Comparison of ENCODE assay signal across 8 mouse cellular contexts in the genomic region with DNA sequence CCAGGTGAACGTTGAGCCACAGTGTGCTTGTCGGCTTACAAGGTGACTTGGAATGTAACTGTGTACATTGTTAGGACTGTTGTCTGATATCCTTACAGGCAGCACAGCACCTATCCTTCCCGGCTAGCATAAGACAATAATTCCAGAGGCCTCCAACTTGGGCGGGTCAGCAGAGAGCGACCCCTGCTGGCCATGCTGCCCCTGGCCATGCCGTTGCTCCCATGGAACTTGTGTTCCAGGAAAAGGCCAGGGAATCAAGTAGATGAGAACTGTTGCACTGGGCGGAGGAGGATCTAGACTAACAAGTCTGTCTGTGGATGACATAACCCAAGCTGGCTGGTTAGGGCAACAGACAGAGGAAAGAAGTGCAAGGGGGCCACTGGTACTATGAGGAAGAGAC. TPM values are rescaled to one million over a fixed set of nuclear protein-coding genes. Genes with fewer than 3 reads are reported as not detected.
DNase-seq lines count a peak whose midpoint lies in the region; ATAC-seq and TF ChIP-seq lines count a peak whose summit lies in the region.

No protein-coding gene starts in this region.

- no peak overlapping the region for H3K4me3 ChIP-seq in G1E (ENCODE audit: low read depth, low read length)
- H3K4me3 ChIP-seq in midbrain, embryonic 14.5 days (replicated peaks; ENCODE audit: low read depth, low read length), result no peak overlapping the region

- peaks cover 17% of the 10 kb centered on the region for H3K4me1 ChIP-seq in G1E (ENCODE audit: insufficient read depth, low read depth, low read length)
- 0 out of 2 replicates have a peak, but pooled peaks cover 4% of the 10 kb centered on the region for H3K4me1 ChIP-seq in midbrain, embryonic 14.5 days (ENCODE audit: control insufficient read depth, insufficient read depth, low read length)

- no peak overlapping the region for H3K27ac ChIP-seq in midbrain, embryonic 14.5 days (replicated peaks; ENCODE audit: low read depth, low read length)

- no peak for ATAC-seq in G1E (ENCODE audit: extremely low read depth, insufficient number of reproducible peaks, low FRiP score, poor library complexity, severe bottlenecking)
- no peak for ATAC-seq in midbrain, embryonic 14.5 days (ENCODE audit: low FRiP score, low TSS enrichment)
- ATAC-seq in monocyte, adult 5-6 weeks (replicated peaks; ENCODE audit: insufficient number of reproducible peaks, low FRiP score, low TSS enrichment, poor library complexity, severe bottlenecking), result no peak

- H3K9me3 ChIP-seq in G1E (replicated peaks), result no peaks in the 10 kb centered on the region; the same call in 1 of the 2 replicates
- no peaks in the 10 kb centered on the region for H3K9me3 ChIP-seq in midbrain, embryonic 14.5 days (ENCODE audit: control insufficient read depth, low read length)

- no peak overlapping the region for H3K4me2 ChIP-seq in midbrain, embryonic 14.5 days (ENCODE audit: low read length)

- TF ChIP-seq CTCF in G1E (IDR thresholded peaks at IDR 0.05; ENCODE audit: low read depth, low read length), result peak; percentile 76

- DNase-seq in adrenal gland, adult (ENCODE audit: inconsistent age in 2 of 2, low spot score in 1 of 2), result peak; percentile 52 to 80
- DNase-seq in adrenal gland, adult 8-10 months, result no peak
- DNase-seq in G1E (ENCODE audit: low spot score), result peak; percentile 40
- DNase-seq in cerebellum, adult 9-11 months, result peak; percentile 72
- peak; percentile 60 to 61 for DNase-seq in heart, adult 9 months (ENCODE audit: low spot score in 2 of 2)
- DNase-seq in kidney, postnatal 10 days, result peak; percentile 78
- DNase-seq in midbrain, embryonic 14.5 days, result peak; percentile 67

- H3K9ac ChIP-seq in midbrain, embryonic 14.5 days (replicated peaks; ENCODE audit: low read length), result no peak overlapping the region

- 36% methylated on average over 7 of the region's 7 CpGs for WGBS in midbrain, embryonic 14.5 days

- H3K27me3 ChIP-seq in G1E (ENCODE audit: insufficient read depth, low read length), result peaks cover 45% of the 10 kb centered on the region
- H3K27me3 ChIP-seq in midbrain, embryonic 14.5 days (ENCODE audit: control insufficient read depth, insufficient read depth, low read length), result no peaks in the 10 kb centered on the region

- no peaks in the 10 kb centered on the region for H3K36me3 ChIP-seq in G1E (replicated peaks)
- H3K36me3 ChIP-seq in midbrain, embryonic 14.5 days (ENCODE audit: control insufficient read depth, insufficient read depth, low read length), result no peaks in the 10 kb centered on the region

RNA-seq across cellular contexts. Expression of a gene that starts 19.6 kb away (rescaled TPM):
- 10 to 100 TPM; 32.3 to 51.1 (median 46.1) TPM for total RNA-seq in adrenal gland, adult 8-10 months (2022)
- not detected in 2 replicates for total RNA-seq in G1E (2014; fragmentation: Nextera tagmentation)
- 0.23 and 0.33 TPM in 2 replicates for total RNA-seq in G1E (2017)
- polyA plus RNA-seq in G1E (2012), result 0.06 TPM in 1 of 2 replicates, not detected in the other
- 4.4 and 8.8 TPM in 2 replicates for polyA plus RNA-seq in midbrain, embryonic 14.5 days (2014; fragmentation: Nextera tagmentation; extraction: Ambion mirVana)
- 46.4 to 62.2 TPM (median 61.7 TPM) in 3 replicates for total RNA-seq in monocyte, adult 5-6 weeks (2017)

Comparison
In these comparisons a context has a peak if more than half of its experiments do, and no peak if none do; other contexts are left out.
1. RNA of a gene that starts 19.6 kb away (total RNA-seq): 32.3 to 51.1 TPM in adrenal gland, adult 8-10 months and 46.4 to 62.2 TPM in monocyte, adult 5-6 weeks; 0.23 to 0.33 TPM in G1E; every median in the first group is over 10 times any median in the second.